Mouse (Mus musculus) myocyte (in vitro differentiated cells): ENCODE measurements at regions not wholly inside any gene's neighbourhood (a gene's known extent, or its start where the extent isn't known, plus 50 kb on each side); places are given as distances from the start of the nearest gene placed in this dataset.

Experiments
- H3K27me3 ChIP-seq: one replicate; pipeline ENCODE4 v1.6.1; 2011; ENCODE audit not compliant: control insufficient read depth, insufficient read depth, insufficient read length
- H3K36me3 ChIP-seq: one replicate; pipeline ENCODE4 v1.6.1; 2011; ENCODE audit not compliant: control insufficient read depth, insufficient read depth
- H3K4me2 ChIP-seq: one replicate; pipeline ENCODE4 v1.6.1; 2011; ENCODE audit warnings: low read depth, control low read depth
- H3K4me3 ChIP-seq: one replicate; pipeline ENCODE4 v1.5.1; 2011; ENCODE audit warnings: mild to moderate bottlenecking, control low read depth, moderate library complexity
- H3K79me2 ChIP-seq: one replicate; pipeline ENCODE4 v1.6.1; 2011; ENCODE audit not compliant: control insufficient read depth, insufficient read depth
- H3ac ChIP-seq: one replicate; pipeline ENCODE4 v1.6.1; 2011; ENCODE audit not compliant: control insufficient read depth, insufficient read length
- CEBPB ChIP-seq: IDR thresholded peaks from 2 replicates; pipeline ENCODE4 v1.6.1; 2011; ENCODE audit warnings: mild to moderate bottlenecking, moderate library complexity; ENCODE audit not compliant: poor library complexity, insufficient read depth, severe bottlenecking
- E2F4 ChIP-seq: IDR thresholded peaks from one replicate; pipeline ENCODE4 v1.6.1; 2011; ENCODE audit warnings: mild to moderate bottlenecking, control low read depth, moderate library complexity; ENCODE audit not compliant: insufficient read depth
- MAX ChIP-seq: IDR thresholded peaks from one replicate; pipeline ENCODE4 v1.6.1; 2011; ENCODE audit warnings: low read depth, mild to moderate bottlenecking, control low read depth
- MYOD1 ChIP-seq, 3 experiments: IDR thresholded peaks; one replicate each; pipeline ENCODE4 v1.6.1; 2011; ENCODE audit warnings: control low read depth in 2 of 3, low read depth in 2 of 3, mild to moderate bottlenecking in 2 of 3, moderate library complexity in 1 of 3; ENCODE audit not compliant: insufficient read length in 2 of 3, control insufficient read depth in 1 of 3
- MYOG ChIP-seq, 3 experiments: IDR thresholded peaks; one replicate each; pipeline ENCODE4 v1.6.1; 2011; ENCODE audit warnings: control low read depth in 2 of 3, low read depth in 2 of 3, mild to moderate bottlenecking in 2 of 3; ENCODE audit not compliant: insufficient read length in 2 of 3, control insufficient read depth in 1 of 3, insufficient read depth in 1 of 3
- POLR2A ChIP-seq: IDR thresholded peaks from one replicate; pipeline ENCODE4 v1.6.1; 2011; ENCODE audit warnings: low read depth, mild to moderate bottlenecking, control low read depth, moderate library complexity; ENCODE audit not compliant: insufficient read length
- POLR2AphosphoS2 ChIP-seq: IDR thresholded peaks from one replicate; pipeline ENCODE4 v1.6.1; 2011; ENCODE audit warnings: low read depth, control low read depth; ENCODE audit not compliant: insufficient read length
- REST ChIP-seq: IDR thresholded peaks from one replicate; pipeline ENCODE4 v1.6.1; 2011; ENCODE audit warnings: mild to moderate bottlenecking, control low read depth, moderate library complexity; ENCODE audit not compliant: insufficient read depth, insufficient read length
- SRF ChIP-seq: IDR thresholded peaks from one replicate; pipeline ENCODE4 v1.6.1; 2011; ENCODE audit warnings: low read depth; ENCODE audit not compliant: control insufficient read depth, insufficient read length
- TCF12 ChIP-seq: IDR thresholded peaks from one replicate; pipeline ENCODE4 v1.6.1; 2011; ENCODE audit warnings: mild to moderate bottlenecking, control low read depth; ENCODE audit not compliant: poor library complexity, insufficient read depth, severe bottlenecking
- TCF3 ChIP-seq: IDR thresholded peaks from one replicate; pipeline ENCODE4 v1.6.1; 2011; ENCODE audit warnings: low read depth, control low read depth; ENCODE audit not compliant: insufficient read length
- USF1 ChIP-seq: IDR thresholded peaks from one replicate; pipeline ENCODE4 v1.6.1; 2011; ENCODE audit warnings: low read depth, mild to moderate bottlenecking, control low read depth, moderate library complexity

DNA sequence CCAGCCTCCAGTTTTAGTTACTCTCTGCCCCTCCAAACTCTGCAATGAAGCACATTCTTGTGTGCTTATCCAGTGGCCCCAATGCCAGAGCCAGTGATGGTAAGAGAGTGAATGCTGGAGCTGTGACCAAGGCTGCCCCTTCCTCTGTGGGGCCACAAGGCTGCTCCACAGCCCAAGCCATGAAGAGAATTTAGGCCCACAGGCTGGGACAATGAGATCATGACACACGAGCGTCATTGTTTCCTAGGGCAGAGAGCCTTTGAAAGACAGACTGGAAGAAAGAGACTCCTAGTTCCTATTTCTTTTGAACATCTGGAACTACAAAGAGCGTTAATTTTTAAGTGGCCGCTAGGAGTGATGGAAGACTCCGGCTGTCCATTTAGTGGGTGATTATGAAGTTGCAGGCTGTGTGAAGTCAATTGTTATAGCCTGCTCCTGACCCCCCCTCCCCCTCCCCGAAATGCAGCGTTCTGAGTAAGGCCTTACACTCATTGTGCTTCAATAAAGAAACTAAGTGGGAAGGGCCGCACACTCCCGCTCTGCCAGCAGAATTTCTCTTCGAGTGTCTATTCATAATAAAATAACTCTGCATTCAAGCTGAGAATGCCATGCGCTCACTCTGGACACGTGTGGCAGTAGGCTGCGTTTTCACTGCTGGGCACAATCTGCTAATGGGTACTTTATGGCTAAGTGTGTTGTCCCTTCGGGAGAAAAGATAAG is 315.1 kb downstream of the Cdh26 start:
- Histone ChIP-seq H3ac (no peak overlapping the region), H3K4me3 (no peak overlapping the region), H3K27me3 (no peaks in the 10 kb centered on the region), H3K79me2 (no peaks in the 10 kb centered on the region), H3K36me3 (no peaks in the 10 kb centered on the region), H3K4me2 (no peak overlapping the region)
- TF ChIP-seq MYOG (IDR thresholded peaks at IDR 0.05; ENCODE audit: control insufficient read depth in 1 of 3, insufficient read depth in 1 of 3, insufficient read length in 2 of 3, low read depth in 2 of 3) (no peak), E2F4 (no peak), CEBPB (no peak), MAX (no peak), POLR2AphosphoS2 (no peak), TCF12 (no peak), MYOD1 (IDR thresholded peaks at IDR 0.05; ENCODE audit: control insufficient read depth in 1 of 3, insufficient read length in 2 of 3, low read depth in 2 of 3) (no peak), POLR2A (no peak), SRF (no peak), REST (no peak)

- Histone ChIP-seq H3K4me2 (no peak overlapping the region), H3K36me3 (no peaks in the 10 kb centered on the region), H3K4me3 (no peak overlapping the region), H3K79me2 (no peaks in the 10 kb centered on the region), H3K27me3 (no peaks in the 10 kb centered on the region), H3ac (no peak overlapping the region)
- TF ChIP-seq USF1 (no peak), E2F4 (no peak), POLR2A (no peak), POLR2AphosphoS2 (no peak), MYOD1 (IDR thresholded peaks at IDR 0.05; ENCODE audit: control insufficient read depth in 1 of 3, insufficient read length in 2 of 3, low read depth in 2 of 3) (no peak), MAX (no peak), SRF (no peak), MYOG (IDR thresholded peaks at IDR 0.05; ENCODE audit: control insufficient read depth in 1 of 3, insufficient read depth in 1 of 3, insufficient read length in 2 of 3, low read depth in 2 of 3) (no peak)
These were observed 320.9 kb downstream of the Cdh26 start for GRCm38 (mm10) chr2:178751247-178751646.

DNA sequence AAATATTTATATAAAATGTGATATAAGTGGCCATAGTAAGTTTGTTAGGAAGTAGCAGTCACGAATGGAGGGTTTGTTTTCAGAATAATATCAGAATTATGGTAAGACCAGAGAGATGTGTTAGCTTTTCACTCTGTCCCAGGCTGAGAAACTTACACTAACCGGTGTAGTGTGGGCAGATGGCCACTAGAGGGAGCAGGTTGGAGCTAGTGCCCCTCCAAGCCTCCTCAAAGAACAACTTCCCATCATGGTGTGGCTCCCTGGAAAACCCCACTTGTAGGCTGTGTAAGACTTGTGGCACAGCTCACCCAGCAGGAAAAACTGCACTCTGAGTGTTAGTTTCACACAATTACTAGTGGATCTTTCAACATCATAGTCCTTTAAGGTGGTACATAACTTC is 328.0 kb downstream of the Cdh26 start:
- Histone ChIP-seq H3K27me3 (no peaks in the 10 kb centered on the region), H3ac (no peak overlapping the region), H3K4me3 (no peak overlapping the region), H3K36me3 (no peaks in the 10 kb centered on the region), H3K4me2 (no peak overlapping the region), H3K79me2 (no peaks in the 10 kb centered on the region)
- TF ChIP-seq POLR2AphosphoS2 (no peak), REST (no peak), MAX (no peak), USF1 (no peak), MYOG (IDR thresholded peaks at IDR 0.05; ENCODE audit: control insufficient read depth in 1 of 3, insufficient read depth in 1 of 3, insufficient read length in 2 of 3, low read depth in 2 of 3) (no peak), TCF12 (no peak), SRF (no peak), TCF3 (no peak), CEBPB (no peak), E2F4 (no peak), MYOD1 (IDR thresholded peaks at IDR 0.05; ENCODE audit: control insufficient read depth in 1 of 3, insufficient read length in 2 of 3, low read depth in 2 of 3) (no peak), POLR2A (no peak)

DNA sequence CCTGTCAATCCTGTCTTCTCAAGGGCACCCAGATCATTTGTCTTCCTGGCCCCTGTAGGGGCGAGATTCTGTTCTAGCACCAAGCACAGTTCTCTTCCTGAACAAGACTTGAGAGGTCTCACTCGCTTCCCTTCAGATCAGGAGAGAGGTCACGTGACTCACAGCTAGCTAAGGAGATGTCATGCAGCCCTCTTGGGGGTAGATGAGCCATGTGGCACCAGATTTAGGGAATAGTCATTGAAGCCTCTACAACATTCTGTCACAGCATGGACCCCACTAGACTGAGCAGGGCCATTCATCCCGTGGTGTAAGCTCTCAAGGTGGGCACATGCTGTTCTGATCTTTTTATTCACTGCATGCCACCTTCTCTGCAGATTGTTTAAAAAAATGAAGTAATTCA is 338.2 kb downstream of the Cdh26 start:
- no peaks in the 10 kb centered on the region for H3K79me2 ChIP-seq
- no peak overlapping the region for H3ac ChIP-seq
- no peak for TF ChIP-seq POLR2AphosphoS2
- no peak for TF ChIP-seq MYOD1 (IDR thresholded peaks at IDR 0.05; ENCODE audit: control insufficient read depth in 1 of 3, insufficient read length in 2 of 3, low read depth in 2 of 3)
- no peak for TF ChIP-seq SRF
- no peak for TF ChIP-seq TCF12
- TF ChIP-seq POLR2A, result no peak
- TF ChIP-seq E2F4, result no peak
- no peak for TF ChIP-seq USF1
- TF ChIP-seq CEBPB, result no peak
- TF ChIP-seq MYOG (IDR thresholded peaks at IDR 0.05; ENCODE audit: control insufficient read depth in 1 of 3, insufficient read depth in 1 of 3, insufficient read length in 2 of 3, low read depth in 2 of 3), result no peak
- H3K4me2 ChIP-seq, result no peak overlapping the region
- no peak overlapping the region for H3K4me3 ChIP-seq
- no peaks in the 10 kb centered on the region for H3K27me3 ChIP-seq
- H3K36me3 ChIP-seq, result no peaks in the 10 kb centered on the region

- Histone ChIP-seq H3K27me3 (no peaks in the 10 kb centered on the region), H3K79me2 (no peaks in the 10 kb centered on the region), H3K4me2 (no peak overlapping the region), H3ac (no peak overlapping the region), H3K36me3 (no peaks in the 10 kb centered on the region), H3K4me3 (no peak overlapping the region)
- no peak for TF ChIP-seq CEBPB
- no peak for TF ChIP-seq POLR2AphosphoS2
These were observed 338.7 kb downstream of the Cdh26 start for GRCm38 (mm10) chr2:178769001-178769400.
